Mouse (Mus musculus) heart, embryonic 14.5 days (tissue): ENCODE data around the gene Olfr575. TPM values are rescaled to one million over a fixed set of nuclear protein-coding genes. Genes with fewer than 3 reads are reported as not detected.

ENCODE experiments used
- ATAC-seq: fragments of 200-750 bp; cut with Nextera tagmentation; 2 replicates; pipeline ENCODE4 v1.8.0; 2017; ENCODE audit warnings: low read depth, moderate TSS enrichment; ENCODE audit not compliant: insufficient number of reproducible peaks, insufficient read depth, low FRiP score
- H3K27ac ChIP-seq, 2 experiments: fragments of 200-500 bp in 1 of 2; fragments of 300-500 bp in 1 of 2; sonication (generic) in 1 of 2; replicated peaks in 1 of 2; 2 replicates each; pipeline ENCODE4 v1.5.1; 2012 to 2014; ENCODE audit warnings: low read depth in 2 of 2, low read length in 2 of 2, control low read depth in 1 of 2, mild to moderate bottlenecking in 1 of 2, mixed read lengths in 1 of 2; ENCODE audit not compliant: control insufficient read depth in 1 of 2, insufficient read depth in 1 of 2
- H3K27me3 ChIP-seq: fragments of 300-500 bp; sonication (generic); 2 replicates; pipeline ENCODE4 v1.6.1; 2014; ENCODE audit warnings: mild to moderate bottlenecking, low read length, control low read depth; ENCODE audit not compliant: control insufficient read depth, insufficient read depth
- H3K36me3 ChIP-seq: fragments of 300-500 bp; sonication (generic); 2 replicates; pipeline ENCODE4 v1.6.1; 2014; ENCODE audit warnings: mild to moderate bottlenecking, control low read depth, low read length, mixed read lengths; ENCODE audit not compliant: control insufficient read depth, insufficient read depth
- H3K4me1 ChIP-seq, 2 experiments: fragments of 200-500 bp in 1 of 2; fragments of 300-500 bp in 1 of 2; sonication (generic) in 1 of 2; 2 replicates each; pipeline ENCODE4 v1.6.1; 2012 to 2014; ENCODE audit warnings: low read length in 2 of 2, control low read depth in 1 of 2, mixed read lengths in 1 of 2; ENCODE audit not compliant: control insufficient read depth in 2 of 2, insufficient read depth in 2 of 2
- H3K4me2 ChIP-seq: fragments of 300-500 bp; sonication (generic); 2 replicates; pipeline ENCODE4 v1.6.1; 2014; ENCODE audit warnings: mild to moderate bottlenecking, low read length
- H3K4me3 ChIP-seq, 2 experiments: fragments of 200-500 bp in 1 of 2; fragments of 300-500 bp in 1 of 2; sonication (generic) in 1 of 2; 2 replicates each; pipeline ENCODE4 v1.5.1; 2012 to 2014; ENCODE audit warnings: low read length in 2 of 2, mild to moderate bottlenecking in 2 of 2, control low read depth in 1 of 2, low read depth in 1 of 2, moderate library complexity in 1 of 2; ENCODE audit not compliant: control insufficient read depth in 1 of 2, insufficient read depth in 1 of 2
- H3K9ac ChIP-seq: fragments of 300-500 bp; sonication (generic); 2 replicates; pipeline ENCODE4 v1.6.1; 2014; ENCODE audit warnings: mild to moderate bottlenecking, low read length
- H3K9me3 ChIP-seq: fragments of 300-500 bp; sonication (generic); 2 replicates; pipeline ENCODE4 v1.6.1; 2016; ENCODE audit warnings: low read length, control low read depth; ENCODE audit not compliant: control insufficient read depth
- WGBS: fragments of 180-500 bp; shearing (Covaris S2); extraction: QIAGEN DNeasy Blood & Tissue Kit; methylation state at CpG from one replicate; pipeline ENCODE4 v1.1.7; 2014; 5-methylcytosine and 5-hydroxymethylcytosine counted together
- polyA plus RNA-seq: library from polyadenylated mRNA; unstranded; fragments of >200 nt; fragmentation: Nextera tagmentation; extraction: Ambion mirVana; gene quantifications from 2 replicates; pipeline ENCODE4 v1.2.1, GENCODE M21; 2014

Olfr575 gene
- polyA plus RNA-seq: not detected in 2 replicates

DNA sequence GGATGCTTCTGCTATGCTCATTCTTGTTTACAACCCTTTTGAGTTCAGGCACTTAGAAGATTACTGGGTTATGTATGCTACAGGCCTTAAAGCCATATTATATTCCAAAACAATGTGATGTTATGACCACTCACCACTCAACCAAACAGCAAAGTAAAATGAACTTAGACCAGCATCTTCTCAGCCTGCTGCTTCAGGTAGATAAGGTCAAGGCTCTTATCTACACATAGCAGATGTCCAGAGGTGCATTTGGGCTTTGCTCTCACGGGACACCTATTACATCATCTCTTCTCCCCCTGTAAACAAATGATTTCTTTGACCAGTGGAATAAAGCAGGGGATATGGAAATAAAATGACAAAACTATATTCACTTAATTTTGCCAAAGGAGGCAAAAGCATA is at the start of gene Olfr575:
Gene Olfr575 (minus strand): TSS at position 183 of the 400 bp plus-strand sequence.
- no peak for ATAC-seq
- WGBS: 40% methylated on average over 1 of the region's 1 CpGs
- Histone ChIP-seq H3K4me3 (no peak within 1 kb of the TSS), H3K4me1 (no peaks in the 10 kb centered on the region), H3K36me3 (no peaks in the 10 kb centered on the region), H3K27ac (no peak within 1 kb of the TSS), H3K4me2 (no peak within 1 kb of the TSS), H3K27me3 (no peaks in the 10 kb centered on the region), H3K9me3 (no peaks in the 10 kb centered on the region), H3K9ac (no peak within 1 kb of the TSS)

DNA sequence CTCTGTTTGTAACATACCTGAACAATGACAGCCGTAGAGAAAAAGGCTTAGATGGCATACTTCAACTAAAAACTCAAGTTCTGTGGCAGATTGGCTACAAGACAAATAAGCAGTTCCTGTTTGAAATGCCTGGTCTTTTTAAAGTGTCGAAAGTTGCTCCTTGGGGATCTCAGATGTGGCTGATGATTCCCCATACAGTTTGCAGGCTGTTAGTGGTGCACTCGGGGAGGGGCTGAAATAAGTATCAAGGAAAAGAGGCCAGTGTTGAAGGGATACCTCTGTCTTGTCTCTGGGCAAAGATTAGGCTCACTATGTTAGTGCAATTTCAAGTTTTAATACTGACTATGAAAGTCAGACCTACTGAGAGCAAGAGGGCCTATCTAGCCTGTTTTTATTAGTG is 30.6 kb upstream of the Olfr575 start, which contains the start of gene Olfr578:
Gene Olfr578 (minus strand): TSS at position 101 of the 400 bp plus-strand sequence.
- Histone ChIP-seq H3K4me3 (no peak within 1 kb of the TSS), H3K9ac (no peak within 1 kb of the TSS), H3K9me3 (no peaks in the 10 kb centered on the region), H3K27ac (no peak within 1 kb of the TSS), H3K4me2 (no peak within 1 kb of the TSS), H3K4me1 (no peaks in the 10 kb centered on the region), H3K36me3 (no peaks in the 10 kb centered on the region), H3K27me3 (no peaks in the 10 kb centered on the region)
- WGBS: 38% methylated on average over 3 of the region's 3 CpGs
- no peak for ATAC-seq

DNA sequence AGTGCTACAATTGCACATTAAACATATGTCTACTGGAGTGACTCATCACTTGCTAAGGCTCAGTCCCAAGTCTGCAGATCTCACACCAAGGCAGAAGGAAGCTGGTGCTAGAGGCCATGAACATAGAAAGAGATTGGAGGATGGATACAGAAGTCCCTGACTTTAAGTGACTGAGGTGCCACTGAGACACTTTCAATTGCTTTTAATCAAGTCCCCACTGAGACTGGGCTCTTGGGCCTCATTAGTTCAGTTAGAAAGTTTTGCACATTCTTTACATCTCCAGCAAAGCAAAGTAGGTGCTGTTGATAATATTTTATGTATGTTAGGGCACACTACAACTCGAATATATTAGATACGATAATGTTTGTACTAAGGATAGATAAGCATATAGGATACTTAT is 17.3 kb upstream of the Olfr575 start, which contains the start of gene Olfr577:
Gene Olfr577 (minus strand): TSS at position 101 of the 400 bp plus-strand sequence.
- Histone ChIP-seq H3K4me2 (no peak within 1 kb of the TSS), H3K27me3 (no peaks in the 10 kb centered on the region), H3K9me3 (0 out of 2 replicates have a peak, but pooled peaks cover 5% of the 10 kb centered on the region), H3K4me1 (no peaks in the 10 kb centered on the region), H3K36me3 (no peaks in the 10 kb centered on the region), H3K27ac (no peak within 1 kb of the TSS), H3K9ac (no peak within 1 kb of the TSS), H3K4me3 (no peak within 1 kb of the TSS)
- WGBS: 69% methylated on average over 2 of the region's 2 CpGs
- no peak for ATAC-seq

DNA sequence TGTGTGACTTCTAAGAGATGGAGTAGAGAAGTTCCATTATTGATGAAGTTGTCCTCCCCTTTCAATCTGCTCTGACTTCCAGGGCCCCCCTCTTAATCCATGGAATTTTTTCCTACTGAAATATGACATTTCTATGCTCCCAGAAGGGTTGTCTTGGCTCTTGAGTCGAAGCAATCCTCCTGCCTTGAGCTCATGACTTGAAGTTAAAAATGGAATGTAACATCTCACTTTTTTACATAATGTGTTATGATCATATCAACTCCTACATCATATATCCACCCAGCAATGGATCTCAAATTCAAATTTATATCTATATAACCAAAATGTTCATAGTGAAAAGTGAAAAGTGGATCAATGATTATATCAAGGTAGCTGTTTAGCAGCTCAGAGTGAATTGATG is 15.8 kb upstream of the Olfr575 start:
- WGBS: 47% methylated on average over 1 of the region's 1 CpGs
- no peaks in the 10 kb centered on the region for H3K4me1 ChIP-seq
- H3K9me3 ChIP-seq: no peaks in the 10 kb centered on the region
- no peak for ATAC-seq
- no peak overlapping the region for H3K27ac ChIP-seq
- no peak overlapping the region for H3K4me2 ChIP-seq
- no peaks in the 10 kb centered on the region for H3K36me3 ChIP-seq
- H3K27me3 ChIP-seq: no peaks in the 10 kb centered on the region
- no peak overlapping the region for H3K4me3 ChIP-seq
- no peak overlapping the region for H3K9ac ChIP-seq

GRCm38 (mm10) chr7:102962360-102962759 is 3.8 kb upstream of the Olfr575 start, which contains the start of gene Olfr576:
Olfr576 (plus strand) TSS chr7:102962660.
- Histone ChIP-seq H3K27me3 (no peaks in the 10 kb centered on the region), H3K9ac (no peak within 1 kb of the TSS), H3K27ac (no peak within 1 kb of the TSS), H3K9me3 (no peaks in the 10 kb centered on the region), H3K4me2 (no peak within 1 kb of the TSS), H3K36me3 (no peaks in the 10 kb centered on the region), H3K4me1 (no peaks in the 10 kb centered on the region), H3K4me3 (no peak within 1 kb of the TSS)
- ATAC-seq: no peak
- WGBS: 11% methylated on average over 2 of the region's 2 CpGs

GRCm38 (mm10) chr7:102958137-102958536 is 438 bp downstream of the Olfr575 start:
- H3K27ac ChIP-seq: no peak overlapping the region
- no peak overlapping the region for H3K4me3 ChIP-seq
- no peak overlapping the region for H3K9ac ChIP-seq
- no peaks in the 10 kb centered on the region for H3K36me3 ChIP-seq
- no peaks in the 10 kb centered on the region for H3K27me3 ChIP-seq
- no peak overlapping the region for H3K4me2 ChIP-seq
- WGBS: 59% methylated on average over 3 of the region's 3 CpGs
- H3K9me3 ChIP-seq: no peaks in the 10 kb centered on the region
- ATAC-seq: no peak
- H3K4me1 ChIP-seq: no peaks in the 10 kb centered on the region

DNA sequence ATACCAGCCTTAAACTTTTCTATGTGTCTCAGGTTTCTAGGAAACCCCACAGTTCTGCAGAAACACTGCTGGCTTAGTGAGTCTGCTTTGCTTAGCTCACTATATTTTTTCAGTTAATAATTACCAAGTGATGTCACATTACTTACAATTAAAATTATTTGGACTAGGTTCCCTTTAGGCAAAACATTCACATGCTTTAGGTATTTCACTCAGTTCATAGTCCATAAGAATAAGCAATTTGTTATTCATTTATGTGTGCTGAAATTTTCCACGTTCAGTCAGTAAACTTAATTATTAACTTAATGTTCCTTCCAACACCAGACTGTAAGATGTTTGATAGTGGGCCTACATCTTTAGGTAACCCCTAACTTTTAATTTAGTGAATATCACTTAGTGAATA is 7.8 kb downstream of the Olfr575 start:
- Histone ChIP-seq H3K4me3 (no peak overlapping the region), H3K27me3 (no peaks in the 10 kb centered on the region), H3K9me3 (no peaks in the 10 kb centered on the region), H3K27ac (no peak overlapping the region), H3K4me1 (no peaks in the 10 kb centered on the region), H3K4me2 (no peak overlapping the region), H3K9ac (no peak overlapping the region), H3K36me3 (no peaks in the 10 kb centered on the region)
- 67% methylated on average over 1 of the region's 1 CpGs for WGBS
- no peak for ATAC-seq

GRCm38 (mm10) chr7:102948167-102948566 is 10.4 kb downstream of the Olfr575 start, which contains the start of gene Olfr574:
Olfr574 (plus strand) TSS chr7:102948467.
- no peak within 1 kb of the TSS for H3K4me2 ChIP-seq
- 84% methylated on average over 1 of the region's 1 CpGs for WGBS
- H3K27ac ChIP-seq: no peak within 1 kb of the TSS
- no peak within 1 kb of the TSS for H3K4me3 ChIP-seq
- ATAC-seq: no peak
- no peak within 1 kb of the TSS for H3K9ac ChIP-seq
- H3K4me1 ChIP-seq: no peaks in the 10 kb centered on the region
- H3K27me3 ChIP-seq: no peaks in the 10 kb centered on the region
- no peaks in the 10 kb centered on the region for H3K9me3 ChIP-seq
- H3K36me3 ChIP-seq: no peaks in the 10 kb centered on the region
